ENCODE assay signal across 16 mouse cellular contexts in the genomic region with DNA sequence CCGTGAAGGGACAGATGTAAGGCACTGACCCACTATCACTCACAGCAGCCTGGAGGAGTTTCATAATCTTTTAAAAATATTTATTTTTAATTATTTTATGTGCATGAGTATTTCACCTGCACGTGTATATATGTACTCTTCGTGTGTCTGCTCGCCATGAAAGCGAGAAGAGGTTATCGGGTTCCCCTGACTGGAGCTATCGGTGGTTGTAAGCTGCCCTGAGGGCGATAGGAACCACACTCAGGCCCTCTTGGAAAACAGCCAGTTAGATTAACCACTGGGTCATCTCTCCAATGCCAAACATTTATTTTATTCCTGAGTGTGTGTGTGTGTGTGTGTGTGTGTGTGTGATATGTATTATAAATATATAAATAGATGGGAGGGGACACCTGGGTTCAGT.
"Had no signal": no experiment of that assay in that cellular context is flagged by ENCODE, and none has a peak within 500 bp of the region (broad histone marks: within the 10 kb centered on the region; RNA-seq: fewer than 3 reads in every experiment).

No protein-coding gene starts in this region.

- H3K9ac ChIP-seq: neural tube, embryonic 13.5 days; neural tube, embryonic 15.5 days; stomach, embryonic 15.5 days had no signal

- H3K9me3 ChIP-seq: neural tube, embryonic 13.5 days; neural tube, embryonic 15.5 days; stomach, embryonic 15.5 days had no signal

- H3K27ac ChIP-seq: neural tube, embryonic 13.5 days; neural tube, embryonic 15.5 days; stomach, embryonic 15.5 days; stomach, postnatal 0 days had no signal

- DNase-seq: retina, postnatal 1 day; right cerebral cortex, adult 18-20 months; right cerebral cortex, postnatal 14 days; right cerebral cortex, postnatal 25 days; right cerebral cortex, postnatal 4 days; spleen, adult 18-20 months; thymus, adult 18-20 months; thymus, adult 2 months; thymus, postnatal 14 days; thymus, postnatal 25 days; thymus, postnatal 36 days; thymus, postnatal 4 days had no signal

- H3K27me3 ChIP-seq: stomach, embryonic 15.5 days had no signal

- H3K4me3 ChIP-seq: neural tube, embryonic 13.5 days; neural tube, embryonic 15.5 days; stomach, embryonic 15.5 days had no signal
